Mouse (Mus musculus) spleen, adult 2 months (tissue): ENCODE data around the gene Kiss1r. TPM values are rescaled to one million over a fixed set of nuclear protein-coding genes. Genes with fewer than 3 reads are reported as not detected.
"Not testable (repeated sequence)": the region's sequence is repeated elsewhere in the genome, so short reads cannot be mapped to it uniquely, and the experiment has no call there.

Experiments
- DNase-seq, 2 experiments: peaks; one replicate each; pipeline versions ENCODE4 v3.0.0 to v3.0.0-alpha.2; 2012 to 2021; ENCODE audit warnings: low spot score in 2 of 2, low read depth in 1 of 2
- H3K27ac ChIP-seq: fragments of 200-500 bp; 2 replicates; pipeline ENCODE4 v1.5.1; 2012; ENCODE audit warnings: low read length, inconsistent platforms; ENCODE audit not compliant: insufficient read depth
- H3K27me3 ChIP-seq: fragments of 200-500 bp; 2 replicates; pipeline ENCODE4 v1.6.1; 2012; ENCODE audit warnings: mild to moderate bottlenecking, moderate library complexity, low read length, inconsistent platforms; ENCODE audit not compliant: control insufficient read depth, insufficient read depth
- H3K36me3 ChIP-seq: fragments of 200-500 bp; 2 replicates; pipeline ENCODE4 v1.6.1; 2012; ENCODE audit warnings: mild to moderate bottlenecking, low read length, inconsistent platforms; ENCODE audit not compliant: control insufficient read depth, insufficient read depth
- H3K4me1 ChIP-seq: fragments of 200-500 bp; 2 replicates; pipeline ENCODE4 v1.6.1; 2011; ENCODE audit warnings: inconsistent platforms; ENCODE audit not compliant: control insufficient read depth, insufficient read depth, insufficient read length
- H3K4me3 ChIP-seq: fragments of 200-500 bp; 2 replicates; pipeline ENCODE4 v1.5.1; 2011; ENCODE audit warnings: mild to moderate bottlenecking, inconsistent platforms; ENCODE audit not compliant: insufficient read depth, insufficient read length; ENCODE audit errors: extremely low read depth
- CTCF ChIP-seq: fragments of 200-500 bp; IDR thresholded peaks from 2 replicates; pipeline ENCODE4 v1.5.1; 2011; ENCODE audit warnings: mild to moderate bottlenecking, inconsistent platforms; ENCODE audit not compliant: insufficient read depth, insufficient read length, insufficient replicate concordance; ENCODE audit errors: extremely low read depth
- POLR2A ChIP-seq: fragments of 200-500 bp; IDR thresholded peaks from 2 replicates; pipeline ENCODE4 v1.6.1; 2011; ENCODE audit warnings: low read depth, low read length, inconsistent platforms
- WGBS: fragments of 180-500 bp; shearing (Covaris S2); methylation state at CpG from one replicate; pipeline ENCODE4 v1.1.7; 2018; 5-methylcytosine and 5-hydroxymethylcytosine counted together
- polyA plus RNA-seq: library from polyadenylated mRNA; depleted of rRNA; stranded (reverse); fragments of >200 nt; gene quantifications from 2 replicates; pipeline ENCODE4 v1.2.3, GENCODE M21; 2012

The Kiss1r gene
- polyA plus RNA-seq, 1 experiment = 5.3 TPM

DNA sequence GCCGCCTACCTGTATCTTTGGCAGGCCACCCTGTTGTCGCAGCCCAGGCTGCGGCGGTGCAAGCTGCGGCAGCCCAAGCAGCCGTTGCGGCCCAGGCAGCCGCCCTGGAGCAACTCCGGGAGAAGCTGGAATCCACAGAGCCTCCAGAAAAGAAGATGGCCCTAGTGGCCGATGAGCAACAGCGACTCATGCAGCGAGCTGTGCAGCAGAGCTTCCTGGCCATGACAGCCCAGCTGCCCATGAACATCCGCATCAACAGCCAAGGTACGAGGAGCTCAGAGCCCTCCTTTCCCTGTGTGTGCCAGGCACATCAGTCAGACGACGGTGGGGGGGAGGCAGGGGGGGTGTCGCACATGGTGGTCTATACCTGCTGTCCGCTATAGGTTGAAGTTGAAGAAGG, 33.9 kb downstream of the Kiss1r start:
- Histone ChIP-seq H3K27ac (no peak overlapping the region), H3K4me1 (no peaks in the 10 kb centered on the region; the same call in 1 of the 2 replicates), H3K4me3 (no peak overlapping the region), H3K36me3 (peaks cover 17% of the 10 kb centered on the region), H3K27me3 (no peaks in the 10 kb centered on the region)
- no peak for TF ChIP-seq CTCF
- TF ChIP-seq POLR2A = no peak
- 93% methylated on average over 18 of the region's 18 CpGs for WGBS
- DNase-seq = no peak

DNA sequence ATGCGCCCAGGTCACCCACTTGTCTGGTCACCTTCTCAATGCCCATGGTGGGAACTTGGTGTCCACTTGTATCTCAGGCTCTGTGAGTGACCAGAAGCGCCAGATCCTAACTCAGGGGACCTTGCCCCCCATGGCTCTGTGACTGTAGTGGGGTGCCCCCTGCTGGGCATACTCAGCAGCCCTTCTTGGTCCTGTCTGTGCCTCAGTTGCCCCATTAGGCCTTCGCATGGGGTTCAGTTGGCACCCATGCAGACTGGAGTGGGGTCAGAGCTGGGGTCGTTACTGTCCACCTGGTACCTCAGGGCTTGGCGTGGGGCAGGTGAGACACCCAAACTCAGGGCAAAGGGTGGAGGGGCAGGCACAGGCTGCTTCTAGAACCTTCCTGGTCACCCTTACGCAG, 37.2 kb downstream of the Kiss1r start:
- WGBS = 84% methylated on average over 6 of the region's 6 CpGs
- H3K27me3 ChIP-seq = no peaks in the 10 kb centered on the region
- H3K4me1 ChIP-seq = no peaks in the 10 kb centered on the region; the same call in 1 of the 2 replicates
- no peak for TF ChIP-seq POLR2A
- TF ChIP-seq CTCF = peak; percentile 81; the same call in 1 of the 2 replicates
- peaks cover 17% of the 10 kb centered on the region for H3K36me3 ChIP-seq
- peak in 1 of 2 experiments; percentile 59 for DNase-seq
- no peak overlapping the region for H3K27ac ChIP-seq
- H3K4me3 ChIP-seq = no peak overlapping the region

DNA sequence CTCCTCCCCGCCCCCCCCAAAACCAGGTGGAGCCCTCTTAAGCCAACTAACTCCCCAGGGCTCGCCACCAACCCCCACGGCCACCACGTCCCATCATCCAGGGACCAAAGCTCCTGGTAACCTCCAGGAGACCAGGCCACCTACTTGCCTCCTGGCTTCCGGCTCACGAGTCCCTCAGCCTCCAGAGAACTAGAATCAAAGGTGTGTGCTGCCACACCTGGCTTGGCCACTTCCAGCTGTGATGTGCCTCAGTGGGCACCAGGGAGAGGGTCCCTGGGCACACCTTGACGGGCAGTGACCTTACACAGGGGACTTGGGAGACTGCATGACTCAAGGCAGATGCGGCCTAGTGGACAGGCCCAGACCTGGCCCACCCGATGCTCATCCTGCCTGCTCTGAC, 38.9 kb downstream of the Kiss1r start:
- Histone ChIP-seq H3K27ac (no peak overlapping the region), H3K27me3 (no peaks in the 10 kb centered on the region), H3K36me3 (peaks cover 7% of the 10 kb centered on the region), H3K4me3 (no peak overlapping the region), H3K4me1 (peaks cover 2% of the 10 kb centered on the region; the same call in 1 of the 2 replicates)
- WGBS = 87% methylated on average over 9 of the region's 9 CpGs
- DNase-seq = no peak
- TF ChIP-seq CTCF = no peak
- TF ChIP-seq POLR2A = no peak

DNA sequence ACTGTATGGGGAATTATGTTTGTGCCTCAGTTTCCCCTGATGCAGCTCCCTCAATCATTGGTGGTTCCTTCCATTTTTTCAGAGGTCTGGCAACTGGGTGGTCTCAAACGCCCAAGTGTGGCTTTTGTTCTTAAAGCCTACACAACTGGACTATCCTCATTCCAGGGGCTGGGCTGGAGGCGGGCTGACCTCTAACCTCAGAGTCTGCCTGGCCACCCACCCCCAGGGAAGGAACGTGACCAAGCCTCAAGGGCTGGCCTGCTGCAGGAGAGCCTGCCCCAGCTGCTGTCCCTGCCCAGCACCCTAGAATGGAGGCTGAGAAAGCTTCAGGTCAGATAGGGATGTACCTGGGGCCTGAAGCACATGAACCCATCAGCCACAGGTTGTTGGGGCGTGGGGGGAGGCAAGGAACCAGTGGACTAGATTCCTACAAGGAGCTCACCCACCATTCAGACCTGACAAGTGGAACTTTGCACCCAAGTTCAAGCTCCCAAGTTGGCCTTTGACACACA, 39.9 kb downstream of the Kiss1r start:
- WGBS = 84% methylated on average over 4 of the region's 4 CpGs
- H3K4me1 ChIP-seq = peaks cover 2% of the 10 kb centered on the region; the same call in 1 of the 2 replicates
- no peak for DNase-seq
- no peak overlapping the region for H3K27ac ChIP-seq
- no peaks in the 10 kb centered on the region for H3K27me3 ChIP-seq
- no peak overlapping the region for H3K4me3 ChIP-seq
- peaks cover 2% of the 10 kb centered on the region; the same call in 1 of the 2 replicates for H3K36me3 ChIP-seq
- TF ChIP-seq CTCF (no peak), POLR2A (no peak)

DNA sequence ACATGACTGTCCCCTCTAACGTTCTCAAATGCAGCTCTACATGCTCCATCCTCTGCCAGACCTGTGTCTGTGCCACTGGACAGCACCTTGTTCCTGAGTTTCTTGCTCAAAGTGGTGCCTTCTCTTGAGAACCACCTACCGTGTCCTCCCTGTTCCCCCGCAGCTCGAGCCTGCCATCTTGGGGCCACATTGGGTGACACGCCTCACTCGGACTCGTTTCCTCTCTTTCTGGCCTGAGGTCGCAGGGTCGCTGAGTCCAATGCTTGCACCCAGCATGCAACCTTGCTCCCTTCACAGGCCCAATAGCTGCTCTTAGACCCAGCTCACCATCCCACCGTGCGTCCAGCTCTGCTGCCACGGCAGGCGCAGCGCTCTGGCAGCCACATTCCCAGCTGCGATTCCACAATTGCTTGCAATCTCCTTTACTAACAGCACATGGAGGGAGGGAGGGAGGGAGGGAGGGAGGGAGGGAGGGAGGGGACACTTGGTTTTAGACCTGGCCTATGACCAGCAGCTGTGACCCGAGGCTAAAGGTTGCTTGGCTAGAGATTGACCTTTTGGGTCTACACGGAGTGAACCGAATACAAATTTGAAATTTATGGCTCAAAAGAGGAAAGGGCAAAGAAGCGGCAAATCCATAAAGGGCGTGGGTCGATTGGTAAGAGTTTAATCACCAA, 41.5 kb downstream of the Kiss1r start:
- no peak overlapping the region for H3K4me3 ChIP-seq
- TF ChIP-seq CTCF = peak; percentile 99
- no peak for TF ChIP-seq POLR2A
- H3K27ac ChIP-seq = no peak overlapping the region
- WGBS = 25% methylated on average over 21 of the region's 21 CpGs
- peak; percentile 58 to 86 for DNase-seq
- peaks cover 3% of the 10 kb centered on the region; the same call in 1 of the 2 replicates for H3K36me3 ChIP-seq
- no peaks in the 10 kb centered on the region for H3K27me3 ChIP-seq
- peaks cover 2% of the 10 kb centered on the region; the same call in 1 of the 2 replicates for H3K4me1 ChIP-seq

DNA sequence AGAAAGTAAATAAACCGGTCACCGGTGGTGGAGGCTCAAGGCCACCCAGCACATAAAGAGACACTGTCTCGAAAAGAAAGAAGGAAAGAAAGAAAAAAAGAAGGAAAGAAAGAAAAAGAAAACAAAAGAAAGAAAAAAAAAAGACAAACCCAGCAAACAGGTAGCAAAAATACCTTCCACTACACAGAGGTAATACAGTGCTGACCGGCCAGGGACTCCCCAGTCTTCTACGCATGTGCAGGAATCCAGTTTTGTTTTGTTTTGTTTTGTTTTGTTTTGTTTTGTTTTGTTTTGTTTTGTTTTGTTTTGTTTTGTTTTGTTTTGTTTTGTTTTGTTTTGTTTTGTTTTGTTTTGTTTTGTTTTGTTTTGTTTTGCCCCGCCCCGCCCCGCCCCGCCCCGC, 42.6 kb downstream of the Kiss1r start:
- not testable (repeated sequence) for H3K27me3 ChIP-seq, H3K4me3 ChIP-seq, H3K27ac ChIP-seq, H3K4me1 ChIP-seq, H3K36me3 ChIP-seq
- peak in 1 of 2 experiments; percentile 36 for DNase-seq
- WGBS = 19% methylated on average over 10 of the region's 10 CpGs

DNA sequence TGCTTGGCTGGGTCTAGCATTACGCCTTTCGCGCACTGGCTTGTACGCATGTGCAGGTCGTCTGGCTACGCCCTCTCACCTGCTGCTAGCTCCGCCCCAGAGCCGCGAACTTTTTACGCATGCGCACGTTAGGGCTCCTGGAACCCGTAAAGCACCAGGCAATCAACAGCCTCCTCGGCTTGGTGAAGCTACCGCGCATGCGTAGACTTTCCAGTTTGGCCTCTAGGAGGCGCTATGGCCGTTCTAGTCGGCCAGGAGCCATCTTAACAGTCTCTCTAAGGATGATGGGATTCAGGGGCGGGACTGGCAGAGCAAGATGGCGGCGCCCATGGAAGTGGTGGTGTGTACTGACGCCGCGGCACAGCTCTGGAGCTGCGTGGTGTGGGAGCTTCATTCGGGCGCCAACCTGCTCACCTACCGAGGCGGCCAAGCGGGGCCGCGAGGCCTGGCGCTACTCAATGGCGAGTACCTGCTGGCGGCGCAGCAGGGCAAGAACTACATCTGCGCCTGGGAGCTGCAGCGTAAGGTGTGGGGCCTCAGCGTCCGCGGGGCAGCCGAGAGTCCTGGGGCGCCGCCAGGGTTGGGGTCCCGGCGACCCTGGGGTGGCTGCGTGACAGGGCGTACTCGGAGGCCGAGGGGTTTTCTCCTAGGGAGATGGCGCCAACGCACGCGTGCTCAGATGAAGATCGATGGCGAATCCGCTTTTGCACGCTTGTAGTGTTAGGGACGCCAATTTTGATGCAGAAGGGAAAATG, 43.3 kb downstream of the Kiss1r start, which contains the start of gene Wdr18:
TSS of gene Wdr18 (plus strand) at position 306 of the 755 bp plus-strand sequence.
- Histone ChIP-seq H3K27me3 (no peaks in the 10 kb centered on the region), H3K36me3 (peaks cover 10% of the 10 kb centered on the region), H3K4me3 (peak within 1 kb of the TSS; percentile 77), H3K4me1 (peaks cover 2% of the 10 kb centered on the region; the same call in 1 of the 2 replicates), H3K27ac (no peak within 1 kb of the TSS)
- peak; percentile 99 to 100 for DNase-seq
- under 1% methylated on average over 61 of the region's 61 CpGs for WGBS
- peak; percentile 91; the same call in 1 of the 2 replicates for TF ChIP-seq CTCF
- no peak; the same call in 1 of the 2 replicates for TF ChIP-seq POLR2A
